Mouse (Mus musculus) brain, embryonic 14.5 days (tissue): ENCODE measurements around the gene Pank1.

Experiments
- CTCF ChIP-seq: fragments of 200-500 bp; IDR thresholded peaks from 2 replicates; pipeline ENCODE4 v1.5.1; 2012; ENCODE audit warnings: inconsistent platforms, mild to moderate bottlenecking, moderate library complexity, borderline replicate concordance; ENCODE audit not compliant: insufficient read depth, insufficient read length; ENCODE audit errors: extremely low read depth
- POLR2A ChIP-seq: fragments of 200-500 bp; IDR thresholded peaks from 2 replicates; pipeline ENCODE4 v1.6.1; 2012; ENCODE audit warnings: mild to moderate bottlenecking, inconsistent platforms, borderline replicate concordance; ENCODE audit not compliant: poor library complexity, insufficient read depth, insufficient read length, severe bottlenecking; ENCODE audit errors: extremely low read depth

GRCm38 (mm10) chr19:34863737-34864136, 15.5 kb downstream of the Pank1 start:
- no peak for TF ChIP-seq CTCF
- no peak for TF ChIP-seq POLR2A
